Mouse (Mus musculus) testis, postnatal 10 days (tissue): ENCODE results near the gene Dlg2.

Experiments used
- DNase-seq: peaks from one replicate; pipeline ENCODE4 v3.0.0; 2021; ENCODE audit warnings: low spot score

The Dlg2 gene

GRCm38 (mm10) chr7:92463080-92463877 lies 1986.8 kb downstream of the Dlg2 start:
- DNase-seq, result no peak

- no peak for DNase-seq
Observed at GRCm38 (mm10) chr7:92464290-92464689, 1987.8 kb downstream of the Dlg2 start.

DNA sequence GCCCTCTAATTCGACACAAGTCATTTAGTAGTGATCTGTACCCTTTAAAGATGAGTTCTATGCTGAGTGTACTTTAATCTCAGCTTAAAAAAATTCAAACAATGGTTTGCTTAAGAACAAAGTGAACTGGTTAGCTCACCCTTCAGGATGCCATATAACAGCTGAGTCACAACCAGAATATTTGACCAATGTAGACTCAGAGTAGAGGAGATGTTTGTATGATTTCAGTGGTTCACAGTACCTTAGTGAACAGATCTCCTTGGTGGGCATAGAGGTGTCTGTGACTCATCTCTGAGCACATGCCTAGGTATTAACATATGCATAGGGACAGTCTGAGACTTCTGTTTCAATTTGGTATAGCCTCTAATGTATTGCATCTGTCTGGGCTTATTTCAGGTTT lies 2002.7 kb downstream of the Dlg2 start:
- DNase-seq, result no peak

DNA sequence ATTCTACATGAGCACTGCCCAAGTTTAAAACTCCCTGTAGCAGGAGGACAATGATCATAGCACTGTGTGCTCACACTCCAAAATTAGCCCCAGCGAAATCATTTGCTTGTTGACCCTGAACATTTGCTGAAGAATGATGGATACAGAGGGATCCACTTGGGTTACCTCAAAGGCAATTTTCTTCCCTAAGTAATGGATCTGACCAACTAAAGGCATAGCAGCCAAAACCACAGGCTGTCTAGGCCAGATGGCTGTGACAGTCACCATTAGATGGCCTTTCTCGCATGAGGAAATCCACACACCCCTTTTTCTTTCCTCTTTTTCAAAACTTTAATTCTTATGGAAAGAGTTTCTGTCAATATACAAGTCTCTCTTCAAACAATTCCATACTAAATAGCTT lies 2003.3 kb downstream of the Dlg2 start:
- no peak for DNase-seq

- DNase-seq, result no peak
Observed at GRCm38 (mm10) chr7:92483346-92483745, 2006.9 kb downstream of the Dlg2 start.

DNA sequence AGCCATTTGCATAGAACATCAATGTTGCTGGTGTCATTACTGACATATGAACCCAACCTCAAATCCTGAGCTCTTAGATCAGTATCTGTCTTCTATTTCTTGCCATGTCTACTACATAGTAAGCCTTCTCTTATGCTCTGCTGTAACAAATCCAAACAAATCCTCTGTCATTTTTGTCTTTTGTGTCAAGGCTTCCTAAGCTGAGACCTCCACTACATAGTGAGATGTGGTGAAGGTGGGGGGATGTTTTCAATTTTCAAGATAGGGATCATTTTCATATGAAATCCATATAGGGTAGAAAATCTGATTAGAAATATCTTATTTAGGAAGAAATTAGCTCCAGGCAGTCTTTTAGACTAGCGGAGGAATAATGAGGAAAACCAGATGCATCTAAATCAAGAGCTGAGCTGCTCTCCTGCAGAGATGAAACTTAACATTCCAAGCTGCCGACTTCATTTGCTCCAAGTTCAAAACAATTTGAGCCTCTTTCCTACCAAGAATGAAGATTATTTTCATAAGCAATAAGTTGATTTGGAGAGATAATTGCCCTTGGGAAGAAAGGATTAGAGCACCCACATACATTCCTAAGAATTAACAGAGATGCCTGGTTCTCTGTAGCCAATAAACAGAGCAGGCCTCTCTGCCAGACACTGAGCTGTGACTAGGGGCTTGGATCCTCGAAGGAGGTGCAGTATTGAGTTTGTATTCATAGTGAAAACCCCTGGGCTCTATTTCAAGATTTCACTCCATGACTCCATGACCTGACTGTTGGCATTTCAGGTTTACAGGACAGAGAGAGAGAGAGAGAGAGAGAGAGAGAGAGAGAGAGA lies 2009.6 kb downstream of the Dlg2 start:
- no peak for DNase-seq

DNA sequence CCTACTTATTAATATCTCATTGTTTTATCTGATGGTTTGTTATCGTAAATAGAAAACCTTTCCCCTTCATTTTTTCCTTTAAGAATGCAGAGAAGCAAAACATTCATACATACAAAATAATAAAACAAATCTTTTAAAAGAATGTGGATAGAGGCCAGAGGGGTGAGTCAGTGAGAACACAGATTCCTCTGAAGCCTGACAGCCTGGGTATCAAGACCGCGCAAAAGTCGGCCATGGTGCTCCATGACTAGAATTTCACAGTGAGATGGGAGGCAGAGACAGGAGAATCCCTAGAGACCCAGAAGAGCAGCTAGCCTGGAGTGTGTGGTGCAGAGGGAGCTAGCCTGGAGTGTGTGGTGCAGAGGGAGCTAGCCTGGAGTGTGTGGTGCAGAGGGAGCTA lies 2010.4 kb downstream of the Dlg2 start:
- DNase-seq, result no peak

- no peak for DNase-seq
Observed at GRCm38 (mm10) chr7:92492262-92492661, 2015.8 kb downstream of the Dlg2 start.

DNA sequence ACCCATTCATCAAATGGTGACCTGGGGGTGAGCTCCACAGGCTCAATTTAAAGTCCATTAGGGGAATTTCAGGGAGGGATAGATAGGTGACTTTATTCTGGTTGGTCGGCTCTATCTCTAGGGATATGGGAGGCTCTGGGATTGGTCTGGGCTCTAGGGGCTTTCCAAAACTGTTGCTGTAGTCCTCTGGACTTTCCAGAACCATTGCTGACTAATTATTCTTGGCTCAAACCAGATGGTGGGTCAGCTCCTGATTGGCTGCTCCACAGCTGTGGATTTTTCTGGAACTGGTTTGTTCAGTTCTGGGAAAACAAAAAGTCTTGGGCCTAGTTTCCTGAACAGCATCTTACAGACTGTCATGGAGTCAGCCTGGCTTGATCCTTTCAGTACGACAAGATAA lies 2017.0 kb downstream of the Dlg2 start:
- DNase-seq, result no peak
